Mouse (Mus musculus) neural tube, embryonic 11.5 days (tissue): Measurements from ENCODE around the gene Cd300ld. TPM values are rescaled to one million over a fixed set of nuclear protein-coding genes. Genes with fewer than 3 reads are reported as not detected.

Experiments
- ATAC-seq: fragments of 200-750 bp; cut with Nextera tagmentation; 2 replicates; pipeline ENCODE4 v1.8.0; 2017; ENCODE audit warnings: moderate number of reproducible peaks, mild to moderate bottlenecking, moderate TSS enrichment, moderate library complexity; ENCODE audit not compliant: insufficient read depth, low FRiP score, low TSS enrichment
- DNase-seq: peaks from one replicate; pipeline ENCODE4 v3.0.0-alpha.2; 2015; ENCODE audit warnings: low spot score
- H3K27ac ChIP-seq: fragments of 300-500 bp; sonication (generic); 2 replicates; pipeline ENCODE4 v1.5.1; 2014; ENCODE audit warnings: low read depth, mild to moderate bottlenecking, low read length
- H3K27me3 ChIP-seq: fragments of 300-500 bp; sonication (generic); 2 replicates; pipeline ENCODE4 v1.6.1; 2014; ENCODE audit warnings: mild to moderate bottlenecking, low read length, mixed read lengths; ENCODE audit not compliant: control insufficient read depth, insufficient read depth
- H3K36me3 ChIP-seq: fragments of 300-500 bp; sonication (generic); 2 replicates; pipeline ENCODE4 v1.6.1; 2014; ENCODE audit warnings: mild to moderate bottlenecking, low read length, moderate library complexity, mixed read lengths; ENCODE audit not compliant: control insufficient read depth, insufficient read depth
- H3K4me1 ChIP-seq: fragments of 300-500 bp; sonication (generic); 2 replicates; pipeline ENCODE4 v1.6.1; 2014; ENCODE audit warnings: low read length, mixed read lengths; ENCODE audit not compliant: control insufficient read depth, insufficient read depth
- H3K4me2 ChIP-seq: fragments of 300-500 bp; sonication (generic); 2 replicates; pipeline ENCODE4 v1.6.1; 2014; ENCODE audit warnings: low read depth, mild to moderate bottlenecking, moderate library complexity
- H3K4me3 ChIP-seq: fragments of 300-500 bp; sonication (generic); 2 replicates; pipeline ENCODE4 v1.5.1; 2014; ENCODE audit warnings: low read depth, low read length
- H3K9ac ChIP-seq: fragments of 300-500 bp; sonication (generic); 2 replicates; pipeline ENCODE4 v1.6.1; 2014; ENCODE audit warnings: mild to moderate bottlenecking, low read length
- H3K9me3 ChIP-seq: fragments of 300-500 bp; sonication (generic); 2 replicates; pipeline ENCODE4 v1.6.1; 2016; ENCODE audit warnings: low read length; ENCODE audit not compliant: control insufficient read depth
- WGBS: fragments of 180-500 bp; shearing (Covaris S2); extraction: QIAGEN DNeasy Blood & Tissue Kit; methylation state at CpG from one replicate; pipeline ENCODE4 v1.1.7; 2014; 5-methylcytosine and 5-hydroxymethylcytosine counted together
- polyA plus RNA-seq: library from polyadenylated mRNA; unstranded; fragments of >200 nt; fragmentation: Nextera tagmentation; extraction: Ambion mirVana; gene quantifications from 2 replicates; pipeline ENCODE4 v1.2.1, GENCODE M21; 2014

Cd300ld gene
- polyA plus RNA-seq, 1 experiment from 2014 or later: 0.28 TPM

DNA sequence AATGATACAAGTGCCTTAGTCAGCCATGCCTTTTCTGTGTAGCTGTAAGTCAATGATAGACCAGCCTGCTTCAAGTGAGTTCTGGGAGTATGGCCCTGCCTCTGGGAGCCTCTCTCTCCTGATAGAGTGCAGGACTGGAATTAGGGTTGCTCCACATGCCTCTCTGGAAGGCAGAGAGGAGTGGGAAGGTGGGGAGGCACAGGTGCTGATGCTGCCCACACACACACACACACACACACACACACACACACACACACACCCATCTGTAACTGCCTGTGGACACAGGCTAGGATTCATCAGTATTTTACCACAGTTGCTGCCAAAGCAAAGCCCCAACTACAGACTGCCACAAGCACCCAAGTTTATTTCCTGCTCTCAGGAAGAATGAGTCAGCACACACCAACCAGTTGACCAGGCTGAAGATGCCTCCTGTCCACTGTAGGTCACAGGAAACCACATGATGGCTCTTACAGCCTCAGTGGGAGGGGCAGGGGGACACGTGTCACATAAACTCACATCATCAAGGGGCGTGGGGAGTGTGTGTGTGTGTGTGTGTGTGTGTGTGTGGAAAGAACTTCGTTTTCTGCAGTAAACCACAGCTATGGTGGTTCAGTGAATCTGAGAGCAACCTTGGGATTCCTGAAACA lies 24.4 kb downstream of the Cd300ld start:
- Histone ChIP-seq H3K9me3 (no peaks in the 10 kb centered on the region), H3K27me3 (no peaks in the 10 kb centered on the region), H3K4me1 (no peaks in the 10 kb centered on the region), H3K36me3 (no peaks in the 10 kb centered on the region), H3K4me3 (no peak overlapping the region), H3K27ac (no peak overlapping the region), H3K9ac (no peak overlapping the region), H3K4me2 (no peak overlapping the region)
- ATAC-seq (no peak), DNase-seq (no peak)
- WGBS: 61% methylated on average over 3 of the region's 3 CpGs

DNA sequence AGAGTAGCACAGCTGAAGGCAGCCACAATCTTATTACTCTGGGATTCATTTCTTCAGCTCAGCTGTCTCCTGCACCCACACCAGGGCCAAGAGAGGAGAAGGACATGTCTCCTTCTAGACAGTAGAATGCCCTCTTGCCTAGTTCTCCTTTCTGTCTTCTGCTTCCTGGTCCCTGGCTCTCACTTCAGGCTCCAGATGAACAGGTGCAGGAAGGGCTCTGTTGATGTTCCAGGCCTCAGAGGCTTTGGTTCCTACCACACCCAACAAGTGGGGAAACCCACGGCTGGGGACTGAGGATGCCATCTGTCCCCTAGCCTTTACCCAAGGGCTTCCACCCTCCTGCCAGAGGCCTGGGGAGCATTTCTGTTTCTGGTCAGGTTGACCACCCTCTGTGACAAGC lies 29.4 kb downstream of the Cd300ld start:
- H3K4me3 ChIP-seq: no peak overlapping the region
- no peak overlapping the region for H3K4me2 ChIP-seq
- WGBS: 62% methylated on average over 1 of the region's 1 CpGs
- H3K4me1 ChIP-seq: no peaks in the 10 kb centered on the region
- ATAC-seq (no peak), DNase-seq (no peak)
- no peaks in the 10 kb centered on the region for H3K27me3 ChIP-seq
- H3K27ac ChIP-seq: no peak overlapping the region
- no peak overlapping the region for H3K9ac ChIP-seq
- no peaks in the 10 kb centered on the region for H3K9me3 ChIP-seq
- H3K36me3 ChIP-seq: no peaks in the 10 kb centered on the region

DNA sequence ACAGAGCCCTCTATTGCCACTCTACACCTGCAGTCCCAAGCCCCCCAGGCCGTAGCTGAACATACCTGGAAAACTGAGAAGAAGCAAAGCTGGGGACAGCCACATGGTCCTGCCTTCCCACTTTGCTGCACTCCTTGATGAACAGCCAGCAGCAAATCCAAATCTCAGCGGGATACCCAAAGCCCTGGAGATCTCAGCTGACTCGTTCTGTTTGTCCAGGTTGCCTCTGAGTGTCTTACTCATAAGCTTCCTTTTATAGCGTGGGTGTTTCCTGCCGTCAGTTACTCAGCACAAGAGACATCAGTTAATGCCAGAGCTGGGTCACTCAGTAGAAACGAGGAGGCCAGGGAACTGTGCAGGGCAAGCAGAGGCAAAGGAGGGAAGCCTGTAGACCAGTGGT lies 55.6 kb downstream of the Cd300ld start, which contains the start of gene Cd300lb:
Cd300lb (minus strand) TSS at position 243 of the 400 bp plus-strand sequence.
- H3K27ac ChIP-seq: no peak within 1 kb of the TSS
- H3K9ac ChIP-seq: no peak within 1 kb of the TSS
- H3K36me3 ChIP-seq: no peaks in the 10 kb centered on the region
- ATAC-seq (no peak), DNase-seq (no peak)
- 63% methylated on average over 6 of the region's 6 CpGs for WGBS
- no peaks in the 10 kb centered on the region for H3K27me3 ChIP-seq
- H3K4me3 ChIP-seq: no peak within 1 kb of the TSS
- no peak within 1 kb of the TSS for H3K4me2 ChIP-seq
- H3K9me3 ChIP-seq: no peaks in the 10 kb centered on the region
- H3K4me1 ChIP-seq: no peaks in the 10 kb centered on the region

DNA sequence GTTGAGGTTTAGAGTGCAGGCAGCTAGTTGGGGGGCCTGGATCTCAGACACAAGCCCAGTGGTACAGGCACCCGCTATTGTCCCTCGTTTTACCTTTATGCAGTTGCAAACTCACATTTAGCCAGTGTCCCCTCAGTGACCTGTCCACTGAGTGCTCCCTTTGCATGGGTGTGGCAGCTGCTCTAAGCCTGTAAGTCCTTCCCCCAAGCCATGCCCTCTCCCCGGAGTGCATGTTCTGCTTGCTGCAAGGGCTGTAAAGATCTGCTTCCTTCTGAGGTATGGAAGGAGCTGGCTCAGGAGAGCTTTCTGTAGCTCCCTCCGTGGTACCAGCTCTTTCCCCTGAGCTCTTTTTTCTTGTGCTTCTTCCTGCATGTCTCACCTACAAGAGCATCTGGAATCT lies 56.1 kb downstream of the Cd300ld start:
- no peak overlapping the region for H3K4me3 ChIP-seq
- H3K4me2 ChIP-seq: no peak overlapping the region
- H3K9ac ChIP-seq: no peak overlapping the region
- no peaks in the 10 kb centered on the region for H3K36me3 ChIP-seq
- H3K27ac ChIP-seq: no peak overlapping the region
- ATAC-seq: no peak
- WGBS: 79% methylated on average over 4 of the region's 4 CpGs
- H3K4me1 ChIP-seq: no peaks in the 10 kb centered on the region
- no peak for DNase-seq
- no peaks in the 10 kb centered on the region for H3K27me3 ChIP-seq
- H3K9me3 ChIP-seq: no peaks in the 10 kb centered on the region

Other genes starting within 250 kb of the Cd300ld start
- gene Kif19a, start 224.5 kb downstream of the Cd300ld start, polyA plus RNA-seq: 0.65 and 1.3 TPM in 2 replicates
- gene Btbd17, start 194.0 kb downstream of the Cd300ld start, polyA plus RNA-seq: 43.1 and 51.5 TPM in 2 replicates
- gene Gpr142, start 191.0 kb downstream of the Cd300ld start, polyA plus RNA-seq: not detected in 2 replicates
- gene Gprc5c, start 138.8 kb downstream of the Cd300ld start, polyA plus RNA-seq: 24.4 and 26.0 TPM in 2 replicates
- gene Cd300a, start 99.9 kb downstream of the Cd300ld start, polyA plus RNA-seq: 0.62 and 1.0 TPM in 2 replicates
- 0.20 TPM in 1 of 2 replicates, not detected in the other for gene Cd300lb, start 55.5 kb downstream of the Cd300ld start, polyA plus RNA-seq
- 0.41 TPM in 1 of 2 replicates, not detected in the other for gene Cd300c, start 20.8 kb downstream of the Cd300ld start, polyA plus RNA-seq
- gene Cd300c2, start 12.0 kb upstream of the Cd300ld start, polyA plus RNA-seq: 0.55 and 1.1 TPM in 2 replicates
- gene Cd300ld2, start 26.3 kb upstream of the Cd300ld start, polyA plus RNA-seq: not detected in 2 replicates
- gene Cd300ld4, start 37.1 kb upstream of the Cd300ld start, polyA plus RNA-seq: not detected in 2 replicates
- not detected in 2 replicates for gene Cd300ld5, start 47.8 kb upstream of the Cd300ld start, polyA plus RNA-seq
- gene Cd300ld3, start 58.5 kb upstream of the Cd300ld start, polyA plus RNA-seq: not detected in 2 replicates
- gene Cd300e, start 72.3 kb upstream of the Cd300ld start, polyA plus RNA-seq: not detected in 2 replicates
- 1.3 and 1.9 TPM in 2 replicates for gene Rab37, start 101.5 kb upstream of the Cd300ld start, polyA plus RNA-seq
- not detected in 2 replicates for gene Cd300lf, start 144.1 kb upstream of the Cd300ld start, polyA plus RNA-seq
- gene Slc9a3r1, start 173.4 kb upstream of the Cd300ld start, polyA plus RNA-seq: 43.4 and 44.1 TPM in 2 replicates
- gene Tmem104, start 197.6 kb upstream of the Cd300ld start, polyA plus RNA-seq: 8.8 and 11.0 TPM in 2 replicates
- 20.3 and 20.8 TPM in 2 replicates for gene Nat9, start 197.9 kb upstream of the Cd300ld start, polyA plus RNA-seq